Mouse (Mus musculus) erythroblast, embryonic 14.5 days (primary cell): Measurements from ENCODE around the gene Ablim2. TPM values are rescaled to one million over a fixed set of nuclear protein-coding genes. Genes with fewer than 3 reads are reported as not detected.

Experiments
- H3K27me3 ChIP-seq: 2 replicates; pipeline ENCODE4 v1.6.1; 2012; ENCODE audit warnings: inconsistent platforms; ENCODE audit not compliant: control insufficient read depth
- H3K36me3 ChIP-seq: 2 replicates; pipeline ENCODE4 v1.6.1; 2012; ENCODE audit warnings: mild to moderate bottlenecking, inconsistent platforms; ENCODE audit not compliant: control insufficient read depth
- H3K4me1 ChIP-seq: 2 replicates; pipeline ENCODE4 v1.6.1; 2012; ENCODE audit warnings: inconsistent platforms; ENCODE audit not compliant: control insufficient read depth
- H3K4me3 ChIP-seq: replicated peaks from 2 replicates; pipeline ENCODE3; 2012; ENCODE audit warnings: moderate library complexity, mild to moderate bottlenecking, inconsistent platforms
- H3K9me3 ChIP-seq: 2 replicates; pipeline ENCODE4 v1.6.1; 2012; ENCODE audit warnings: low read length, inconsistent platforms, mixed read lengths; ENCODE audit not compliant: control insufficient read depth
- GATA1 ChIP-seq: IDR thresholded peaks from 2 replicates; pipeline ENCODE4 v1.6.1; 2012; ENCODE audit warnings: low read length, inconsistent platforms, mixed read lengths
- TAL1 ChIP-seq: IDR thresholded peaks from 3 replicates; pipeline ENCODE4 v1.6.1; 2012; ENCODE audit warnings: low read length, inconsistent platforms, mixed read lengths
- polyA plus RNA-seq: library from polyadenylated mRNA; stranded (reverse); fragments of >175 nt; gene quantifications from 2 replicates; pipeline ENCODE4 v1.2.3, GENCODE M21; 2012

Ablim2 gene
- polyA plus RNA-seq, 1 experiment: not detected

GRCm38 (mm10) chr5:35733523-35733922, 24.2 kb upstream of the Ablim2 start:
- no peaks in the 10 kb centered on the region for H3K4me1 ChIP-seq
- H3K9me3 ChIP-seq: no peaks in the 10 kb centered on the region
- no peaks in the 10 kb centered on the region for H3K36me3 ChIP-seq
- H3K27me3 ChIP-seq: no peaks in the 10 kb centered on the region
- TF ChIP-seq GATA1 (no peak), TAL1 (no peak)
- H3K4me3 ChIP-seq: no peak overlapping the region

GRCm38 (mm10) chr5:35737231-35737901, 20.3 kb upstream of the Ablim2 start:
- Histone ChIP-seq H3K36me3 (no peaks in the 10 kb centered on the region), H3K4me1 (no peaks in the 10 kb centered on the region; the same call in 1 of the 2 replicates), H3K4me3 (no peak overlapping the region), H3K9me3 (no peaks in the 10 kb centered on the region), H3K27me3 (no peaks in the 10 kb centered on the region; the same call in 1 of the 2 replicates)
- TF ChIP-seq GATA1 (no peak), TAL1 (no peak)

GRCm38 (mm10) chr5:35739005-35739404, 18.7 kb upstream of the Ablim2 start:
- no peak for TF ChIP-seq GATA1
- no peak for TF ChIP-seq TAL1
- no peaks in the 10 kb centered on the region; the same call in 1 of the 2 replicates for H3K27me3 ChIP-seq
- H3K36me3 ChIP-seq: no peaks in the 10 kb centered on the region
- H3K4me3 ChIP-seq: no peak overlapping the region
- no peaks in the 10 kb centered on the region for H3K9me3 ChIP-seq
- H3K4me1 ChIP-seq: no peaks in the 10 kb centered on the region; the same call in 1 of the 2 replicates

GRCm38 (mm10) chr5:35739536-35740278, 18.0 kb upstream of the Ablim2 start, which contains the start of gene Sh3tc1:
Gene Sh3tc1, minus strand, starts transcription at chr5:35739987.
- Histone ChIP-seq H3K27me3 (no peaks in the 10 kb centered on the region; the same call in 1 of the 2 replicates), H3K4me3 (no peak within 1 kb of the TSS)
- TF ChIP-seq TAL1: no peak
- no peak for TF ChIP-seq GATA1

GRCm38 (mm10) chr5:35740716-35741115, 17.0 kb upstream of the Ablim2 start:
- no peak overlapping the region for H3K4me3 ChIP-seq
- H3K27me3 ChIP-seq: no peaks in the 10 kb centered on the region; the same call in 1 of the 2 replicates
- H3K9me3 ChIP-seq: no peaks in the 10 kb centered on the region
- H3K4me1 ChIP-seq: no peaks in the 10 kb centered on the region; the same call in 1 of the 2 replicates
- no peaks in the 10 kb centered on the region for H3K36me3 ChIP-seq
- TF ChIP-seq TAL1 (no peak), GATA1 (no peak)

More at GRCm38 (mm10) chr5:35739536-35740278, 18.0 kb upstream of the Ablim2 start, which contains the start of gene Sh3tc1:
- H3K36me3 ChIP-seq: no peaks in the 10 kb centered on the region
- H3K9me3 ChIP-seq: no peaks in the 10 kb centered on the region
- H3K4me1 ChIP-seq: no peaks in the 10 kb centered on the region; the same call in 1 of the 2 replicates

- H3K4me3 ChIP-seq: no peak overlapping the region
- no peak for TF ChIP-seq GATA1
- H3K36me3 ChIP-seq: no peaks in the 10 kb centered on the region
- no peaks in the 10 kb centered on the region; the same call in 1 of the 2 replicates for H3K27me3 ChIP-seq
- H3K9me3 ChIP-seq: no peaks in the 10 kb centered on the region
- H3K4me1 ChIP-seq: no peaks in the 10 kb centered on the region; the same call in 1 of the 2 replicates
These were observed 16.4 kb upstream of the Ablim2 start for GRCm38 (mm10) chr5:35741225-35741820.

- Histone ChIP-seq H3K27me3 (no peaks in the 10 kb centered on the region; the same call in 1 of the 2 replicates), H3K36me3 (no peaks in the 10 kb centered on the region), H3K9me3 (no peaks in the 10 kb centered on the region), H3K4me3 (no peak overlapping the region), H3K4me1 (no peaks in the 10 kb centered on the region; the same call in 1 of the 2 replicates)
- TF ChIP-seq GATA1: no peak
- TF ChIP-seq TAL1: no peak
These were observed 14.3 kb upstream of the Ablim2 start for GRCm38 (mm10) chr5:35743238-35743951.

- Histone ChIP-seq H3K27me3 (no peaks in the 10 kb centered on the region; the same call in 1 of the 2 replicates), H3K9me3 (no peaks in the 10 kb centered on the region), H3K4me3 (no peak overlapping the region), H3K36me3 (no peaks in the 10 kb centered on the region), H3K4me1 (no peaks in the 10 kb centered on the region; the same call in 1 of the 2 replicates)
- TF ChIP-seq TAL1 (no peak), GATA1 (no peak)
These were observed 13.5 kb upstream of the Ablim2 start for GRCm38 (mm10) chr5:35743990-35744722.
